Mouse (Mus musculus): ENCODE data around the gene Adsl. TPM values are rescaled to one million over a fixed set of nuclear protein-coding genes. Genes with fewer than 3 reads are reported as not detected.

Gene Adsl
- total RNA-seq, 2 experiments from 2014 or later = 157 to 182 TPM

- DNase-seq = no peak
Observed at GRCm38 (mm10) chr15:81007905-81008304, 59.6 kb downstream of the Adsl start.

- peak; percentile 26 for DNase-seq
Observed at GRCm38 (mm10) chr15:81008689-81009123, 60.4 kb downstream of the Adsl start.

GRCm38 (mm10) chr15:81010114-81010513 lies 61.8 kb downstream of the Adsl start:
- no peak for DNase-seq

GRCm38 (mm10) chr15:81011523-81011922 lies 63.2 kb downstream of the Adsl start:
- no peak for DNase-seq

- no peak for DNase-seq
Observed at GRCm38 (mm10) chr15:81012359-81012758, 64.1 kb downstream of the Adsl start.

- no peak for DNase-seq
Observed at GRCm38 (mm10) chr15:81013186-81013585, 64.9 kb downstream of the Adsl start.

- DNase-seq = no peak
Observed at GRCm38 (mm10) chr15:81015068-81015744, 66.9 kb downstream of the Adsl start.

GRCm38 (mm10) chr15:81016488-81016887 lies 68.2 kb downstream of the Adsl start:
- no peak for DNase-seq

GRCm38 (mm10) chr15:81017308-81017707 lies 69.0 kb downstream of the Adsl start:
- DNase-seq = no peak

Small RNA genes lying within 50 kb of the gene (microRNA-seq; reads per million reads assigned to microRNA genes)
- 7.5 to 15.9 reads per million in 2 experiments for gene Mir5113

Other genes with a start within 250 kb of the Adsl start
- gene Tnrc6b, start 237.2 kb upstream of the Adsl start, total RNA-seq (2021) = 10 to 100 TPM; 51.5 to 68.8 TPM
- gene Sgsm3, start 29.3 kb downstream of the Adsl start, total RNA-seq (2021) = 10 to 100 TPM; 10.6 to 13.6 TPM
- 10 to 100 TPM; 39.2 to 50.1 TPM for gene Mrtfa, start 242.3 kb downstream of the Adsl start, total RNA-seq (2021)